Mouse (Mus musculus): Measurements from ENCODE around the gene Spire2.

Gene Spire2

GRCm38 (mm10) chr8:123333864-123334263 is 1.4 kb downstream of the Spire2 start:
- DNase-seq (ENCODE audit: low read depth, low spot score), result peak; percentile 50

- DNase-seq (ENCODE audit: low read depth, low spot score), result peak; percentile 91
Measured at GRCm38 (mm10) chr8:123334467-123334866, 2.0 kb downstream of the Spire2 start.

GRCm38 (mm10) chr8:123337475-123337874 is 5.0 kb downstream of the Spire2 start:
- DNase-seq (ENCODE audit: low read depth, low spot score), result no peak

GRCm38 (mm10) chr8:123340071-123340470 is 7.6 kb downstream of the Spire2 start:
- DNase-seq (ENCODE audit: low read depth, low spot score), result peak; percentile 97

DNA sequence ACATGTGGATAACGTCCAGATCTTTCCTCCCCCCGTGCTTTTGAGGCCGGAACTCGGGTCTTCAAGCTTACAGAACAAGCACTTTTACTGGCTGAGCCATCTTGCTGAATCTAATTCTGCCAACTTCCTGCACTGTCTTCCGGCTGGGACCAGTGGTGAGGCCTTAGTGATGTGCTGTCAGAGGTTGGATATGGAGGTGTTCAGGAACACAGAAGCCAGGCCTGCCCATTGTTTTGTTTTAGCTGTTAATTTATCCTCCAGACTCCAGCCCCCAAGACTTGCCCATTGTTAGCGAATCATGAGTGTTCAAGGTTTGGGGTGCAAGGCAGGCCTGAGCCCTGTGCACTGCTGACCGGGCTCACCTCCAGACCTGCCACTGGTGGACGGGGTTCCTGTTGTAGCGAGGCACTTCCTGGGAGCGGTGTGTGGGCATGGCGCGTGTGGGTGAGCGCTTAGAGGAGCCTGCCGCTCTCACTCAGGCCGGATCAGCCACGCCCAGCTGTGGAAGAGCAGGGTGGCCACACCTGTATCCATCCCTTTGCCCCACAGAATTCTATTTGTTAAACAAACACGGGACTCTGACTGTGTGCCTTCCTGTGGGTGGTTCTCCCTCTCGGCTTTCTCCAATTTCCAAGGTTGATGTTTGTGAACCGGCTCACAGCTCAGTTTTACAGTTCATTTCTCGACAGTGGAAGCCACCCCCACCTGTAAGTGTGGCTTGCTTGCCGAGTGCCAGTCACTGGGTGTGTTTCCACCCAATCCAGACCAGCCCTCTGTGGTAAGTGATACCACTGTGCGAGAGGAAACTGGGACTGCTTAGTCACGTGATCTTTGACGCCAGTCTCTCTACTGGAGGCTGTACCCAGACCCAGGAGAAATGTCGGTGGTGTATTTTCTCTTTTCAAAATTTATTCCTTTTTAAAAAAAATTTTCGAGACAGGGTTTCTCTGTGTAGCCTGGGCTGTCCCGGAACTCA is 8.8 kb downstream of the Spire2 start:
- DNase-seq (ENCODE audit: low read depth, low spot score), result peak; percentile 93

DNA sequence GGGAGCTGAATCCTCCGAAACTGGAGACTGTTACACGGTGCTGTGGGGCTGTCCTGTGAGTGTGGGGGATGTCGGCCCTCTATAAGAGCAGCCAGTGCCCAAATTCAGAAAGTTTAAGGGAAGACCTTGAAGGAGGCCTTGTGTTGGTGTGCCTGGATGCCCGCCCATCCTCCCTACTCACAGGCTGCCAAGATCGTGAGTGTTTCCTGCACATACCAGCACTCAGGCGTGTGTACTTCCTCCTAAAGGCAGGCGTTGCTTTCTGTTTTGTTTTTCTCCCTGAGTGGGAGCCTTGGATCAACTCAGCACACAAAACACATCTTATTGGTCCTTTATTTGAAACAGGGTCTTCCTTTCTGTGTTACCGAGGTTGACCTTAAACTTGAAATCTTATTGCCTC is 9.7 kb downstream of the Spire2 start:
- no peak for DNase-seq (ENCODE audit: low read depth, low spot score)

- no peak for DNase-seq (ENCODE audit: low read depth, low spot score)
Measured at GRCm38 (mm10) chr8:123342911-123343310, 10.4 kb downstream of the Spire2 start.

- peak; percentile 88 for DNase-seq (ENCODE audit: low read depth, low spot score)
Measured at GRCm38 (mm10) chr8:123343422-123343821, 10.9 kb downstream of the Spire2 start.

GRCm38 (mm10) chr8:123345135-123345534 is 12.6 kb downstream of the Spire2 start:
- no peak for DNase-seq (ENCODE audit: low read depth, low spot score)

GRCm38 (mm10) chr8:123345856-123346255 is 13.3 kb downstream of the Spire2 start:
- DNase-seq (ENCODE audit: low read depth, low spot score), result no peak

DNA sequence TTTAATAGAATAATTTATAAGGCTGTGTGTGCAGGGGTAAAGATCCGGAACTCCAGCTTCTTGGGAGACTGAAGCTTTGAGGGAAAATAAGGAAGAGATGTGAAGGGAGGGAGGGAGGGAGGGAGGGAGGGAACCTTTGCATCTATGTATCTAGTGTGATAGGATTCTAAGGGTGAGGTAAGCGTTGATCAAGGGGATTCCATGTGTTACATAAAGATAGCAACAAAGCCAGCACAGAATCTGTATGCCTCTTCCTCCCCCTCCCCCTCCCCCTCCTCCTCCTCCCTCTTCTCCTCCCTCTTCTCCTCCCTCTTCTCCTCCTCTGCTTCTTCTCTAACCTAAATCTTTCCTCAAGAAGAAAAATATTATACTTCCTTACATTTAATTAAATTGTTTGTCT is 14.8 kb downstream of the Spire2 start:
- no peak for DNase-seq (ENCODE audit: low read depth, low spot score)

- DNase-seq (ENCODE audit: low read depth, low spot score), result no peak
Measured at GRCm38 (mm10) chr8:123348237-123348843, 15.8 kb downstream of the Spire2 start.

- DNase-seq (ENCODE audit: low read depth, low spot score), result no peak
Measured at GRCm38 (mm10) chr8:123349073-123349472, 16.6 kb downstream of the Spire2 start.

DNA sequence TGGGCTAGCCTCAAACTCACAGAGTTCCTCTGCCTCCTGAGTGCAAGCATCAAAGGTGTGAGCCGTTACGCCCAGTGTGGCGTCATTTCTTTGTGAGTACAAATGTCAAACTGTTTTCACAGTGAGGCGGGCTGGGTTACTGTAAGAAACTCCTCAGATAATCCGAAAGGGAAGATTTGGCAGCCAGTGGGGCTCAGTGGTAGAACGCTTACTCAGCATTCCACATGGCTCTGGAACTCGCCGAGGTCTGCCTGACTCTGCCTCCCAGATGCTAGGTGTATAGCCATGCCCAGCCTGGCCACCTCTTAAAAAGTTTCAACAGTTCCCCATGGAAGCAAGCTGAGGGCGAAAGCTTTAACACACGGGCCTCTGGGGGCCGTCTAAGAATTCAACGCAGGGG is 19.6 kb downstream of the Spire2 start:
- DNase-seq (ENCODE audit: low read depth, low spot score), result no peak

DNA sequence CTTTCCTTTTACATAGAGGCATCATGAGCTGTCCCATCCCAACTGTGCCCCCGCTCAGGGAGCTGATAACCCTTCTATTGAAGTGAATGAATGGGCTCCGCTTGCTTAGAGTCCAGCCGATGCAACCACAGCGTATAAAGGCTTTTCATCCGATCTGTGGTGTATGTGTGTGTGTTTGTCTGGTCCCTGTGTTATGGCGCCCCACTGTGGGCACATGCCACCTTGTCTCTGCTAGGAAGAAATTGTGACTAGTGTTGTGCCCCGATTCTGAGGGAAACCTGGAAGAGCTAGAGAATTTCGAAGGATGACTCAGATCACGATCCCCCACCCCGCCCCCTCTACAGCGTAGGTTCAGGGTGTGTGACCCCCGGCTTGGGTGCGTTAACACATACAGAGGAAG is 20.3 kb downstream of the Spire2 start:
- DNase-seq (ENCODE audit: low read depth, low spot score), result peak; percentile 76

DNA sequence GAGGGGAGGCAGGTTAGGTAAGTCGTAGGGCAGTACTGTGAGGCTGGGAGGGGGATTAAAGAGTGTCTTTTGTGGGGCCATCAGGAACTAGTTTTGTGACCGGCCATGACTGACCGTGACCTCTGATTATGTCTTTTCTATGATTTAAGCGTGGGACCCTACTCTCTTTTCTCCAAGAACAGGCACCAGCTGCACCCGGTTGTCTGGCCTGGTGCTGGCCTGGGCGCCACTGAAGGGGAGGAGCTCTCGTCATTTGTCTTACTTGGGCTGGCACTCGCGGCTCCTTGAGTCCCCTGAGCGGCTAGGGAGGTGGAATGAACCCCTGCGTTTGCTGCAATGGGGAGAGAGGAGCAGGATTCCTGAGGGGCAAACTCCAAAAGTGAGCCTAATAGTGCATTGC is 20.7 kb downstream of the Spire2 start:
- no peak for DNase-seq (ENCODE audit: low read depth, low spot score)

GRCm38 (mm10) chr8:123361082-123361739 is 28.7 kb downstream of the Spire2 start:
- peak; percentile 80 for DNase-seq (ENCODE audit: low read depth, low spot score)

DNA sequence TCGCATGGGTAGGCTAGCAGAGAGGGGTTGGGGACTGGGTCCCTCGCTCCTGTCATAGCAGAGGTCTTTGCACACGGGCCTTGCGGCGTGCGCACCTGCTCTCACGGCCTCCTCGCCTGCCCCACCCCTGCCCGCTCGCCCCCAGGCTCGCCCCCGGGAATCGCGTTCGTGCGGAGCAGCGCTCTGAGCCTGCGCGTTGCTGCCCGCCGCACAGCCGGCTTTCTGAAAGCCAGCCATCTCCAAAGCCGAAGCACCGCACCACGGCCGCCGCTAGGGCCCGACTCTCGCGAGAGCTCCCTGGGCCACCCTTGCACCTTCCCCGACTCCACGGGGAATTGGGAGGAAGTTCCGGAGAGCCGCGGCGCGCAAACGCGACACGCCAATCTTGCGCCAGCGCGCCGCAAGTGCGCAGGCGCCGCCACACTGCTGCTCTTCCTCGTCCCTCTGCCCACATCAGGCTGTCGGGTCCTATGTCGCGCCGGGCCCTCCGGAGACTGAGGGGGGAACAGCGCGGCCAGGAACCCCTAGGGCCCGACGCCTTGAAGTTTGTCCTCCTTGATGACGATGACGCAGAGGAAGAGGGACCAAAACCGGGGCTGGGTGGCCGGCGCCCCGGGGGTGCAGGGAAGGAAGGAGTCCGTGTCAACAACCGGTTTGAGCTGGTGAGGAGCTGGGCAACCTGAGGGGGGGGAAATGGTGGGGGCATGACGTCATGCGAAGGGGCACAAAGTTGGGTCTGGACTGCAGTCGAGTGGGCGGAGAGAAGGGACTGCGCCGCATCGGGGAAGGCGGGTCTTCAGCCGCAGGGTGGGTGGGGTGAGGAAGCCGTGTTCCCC is 41.1 kb downstream of the Spire2 start, which contains the start of gene Tcf25:
Gene Tcf25, plus strand, starts transcription at position 351 of the 836 bp plus-strand sequence.
- peak; percentile 99 for DNase-seq (ENCODE audit: low read depth, low spot score)

DNA sequence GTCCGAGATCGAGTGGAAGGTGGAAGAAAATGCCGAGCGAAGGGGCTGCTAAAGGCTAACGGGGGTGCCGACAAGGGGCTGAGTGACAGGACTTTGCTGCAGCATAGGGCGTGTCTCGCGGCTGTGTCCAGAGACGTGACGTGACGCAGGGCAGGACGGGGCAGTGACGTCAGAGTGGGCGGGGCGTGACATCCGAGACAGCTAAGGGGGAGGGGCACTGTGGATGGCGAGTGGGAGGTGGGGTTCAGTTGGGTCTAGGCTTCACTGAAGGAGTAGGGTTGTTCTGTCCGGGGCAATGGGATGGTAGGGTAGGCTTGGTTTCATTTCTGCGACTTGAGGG is 41.7 kb downstream of the Spire2 start:
- peak; percentile 98 for DNase-seq (ENCODE audit: low read depth, low spot score)

DNA sequence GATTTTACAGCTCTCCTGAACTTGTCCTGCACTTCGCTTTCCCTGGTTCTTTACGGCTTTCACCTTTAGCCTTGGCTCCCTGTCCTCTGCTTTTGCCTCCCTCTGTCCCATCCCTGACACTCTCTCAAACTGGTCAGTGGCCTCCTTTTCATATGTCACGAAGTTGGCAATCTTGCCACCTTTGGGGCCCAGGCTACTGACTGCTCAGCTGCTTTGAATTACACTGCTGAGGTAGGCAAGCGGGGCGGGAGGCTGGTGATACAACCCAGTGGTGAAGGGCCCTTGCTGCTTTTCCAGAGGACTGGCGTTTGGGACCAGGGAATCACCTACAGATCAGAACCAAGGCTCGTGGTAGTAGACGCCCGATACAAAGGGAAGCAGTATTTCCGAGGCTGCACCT is 43.2 kb downstream of the Spire2 start:
- no peak for DNase-seq (ENCODE audit: low read depth, low spot score)

DNA sequence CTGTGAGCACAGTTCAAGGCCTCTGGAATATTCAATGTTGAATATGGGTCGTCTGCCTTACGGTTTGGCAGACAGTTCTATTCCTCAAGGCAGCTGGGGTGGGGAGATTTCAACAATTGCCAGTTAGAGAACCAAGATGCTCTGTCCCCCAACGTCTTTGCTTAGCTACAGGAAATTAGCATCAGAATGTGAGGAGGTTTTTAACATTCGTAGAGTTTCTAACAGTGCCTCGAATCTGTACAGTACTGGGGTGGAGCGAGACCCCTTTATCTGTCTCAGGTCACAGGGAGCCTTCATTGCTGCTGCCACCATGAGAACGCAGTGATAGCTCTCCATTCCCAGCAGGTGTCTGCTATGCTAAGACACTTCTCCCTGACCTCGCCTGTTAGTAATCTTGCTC is 43.6 kb downstream of the Spire2 start:
- peak; percentile 72 for DNase-seq (ENCODE audit: low read depth, low spot score)
